Mouse (Mus musculus) embryonic fibroblast, embryonic 13.5 days (primary cell): ENCODE measurements around the gene Pxylp1.

ENCODE experiments used
- CTCF ChIP-seq: IDR thresholded peaks from 2 replicates; pipeline ENCODE4 v1.5.1; 2011; ENCODE audit warnings: mild to moderate bottlenecking, control low read depth, low read length, moderate library complexity, borderline replicate concordance; ENCODE audit not compliant: insufficient read depth
- POLR2A ChIP-seq: IDR thresholded peaks from 2 replicates; pipeline ENCODE4 v1.6.1; 2011; ENCODE audit warnings: low read depth, mild to moderate bottlenecking, control low read depth, low read length, moderate library complexity

DNA sequence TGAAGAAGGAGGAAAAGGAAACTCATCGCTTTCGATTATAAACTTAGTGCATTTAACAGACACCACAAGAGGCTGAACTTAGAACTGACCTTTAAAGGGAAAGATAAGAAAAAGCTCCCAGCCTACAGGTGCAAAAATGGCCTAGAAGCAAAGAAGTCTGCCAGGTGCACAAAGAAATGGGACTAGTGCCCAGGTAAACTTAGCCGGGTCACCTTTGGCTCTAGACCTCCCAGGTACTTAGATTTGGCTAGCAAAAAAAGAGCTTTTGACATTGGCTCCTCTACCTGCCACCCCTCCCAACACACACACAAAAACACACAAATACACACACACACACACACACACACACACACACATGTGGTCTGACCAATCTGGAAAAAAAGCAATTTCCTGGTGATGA lies 95.2 kb downstream of the Pxylp1 start:
- TF ChIP-seq CTCF (no peak), POLR2A (no peak)
